Mouse (Mus musculus): ENCODE measurements around the gene Usp5. TPM values are rescaled to one million over a fixed set of nuclear protein-coding genes. Genes with fewer than 3 reads are reported as not detected.

The Usp5 gene
- polyA plus RNA-seq, 1 experiment from 2014 or later, result 110 TPM

GRCm38 (mm10) chr6:124854647-124855046 lies 25.4 kb upstream of the Usp5 start:
- WGBS, result 73% methylated on average over 12 of the region's 12 CpGs

GRCm38 (mm10) chr6:124850535-124850934 lies 21.3 kb upstream of the Usp5 start:
- WGBS, result 44% methylated on average over 8 of the region's 8 CpGs
- Histone ChIP-seq H3K9ac (ENCODE audit: low read depth, low read length) (no peak overlapping the region), H3K9me3 (ENCODE audit: control insufficient read depth, low read length) (no peaks in the 10 kb centered on the region), H3K4me3 (ENCODE audit: low read depth, low read length) (no peak overlapping the region), H3K36me3 (ENCODE audit: control insufficient read depth, insufficient read depth, low read length) (peaks cover 67% of the 10 kb centered on the region), H3K27ac (replicated peaks; ENCODE audit: low read depth, low read length) (no peak overlapping the region), H3K27me3 (replicated peaks; ENCODE audit: control insufficient read depth, insufficient read depth, low read length) (no peaks in the 10 kb centered on the region), H3K4me1 (ENCODE audit: control insufficient read depth, insufficient read depth, low read length) (no peaks in the 10 kb centered on the region), H3K4me2 (ENCODE audit: low read depth, low read length) (no peak overlapping the region)
- ATAC-seq (ENCODE audit: low read depth) (no peak), DNase-seq (ENCODE audit: low spot score) (no peak)

More at GRCm38 (mm10) chr6:124854647-124855046, 25.4 kb upstream of the Usp5 start:
- Histone ChIP-seq H3K9me3 (ENCODE audit: control insufficient read depth, low read length) (no peaks in the 10 kb centered on the region), H3K36me3 (ENCODE audit: control insufficient read depth, insufficient read depth, low read length) (peaks cover 50% of the 10 kb centered on the region), H3K27me3 (replicated peaks; ENCODE audit: control insufficient read depth, insufficient read depth, low read length) (no peaks in the 10 kb centered on the region), H3K4me1 (ENCODE audit: control insufficient read depth, insufficient read depth, low read length) (peaks cover 11% of the 10 kb centered on the region; the same call in 1 of the 2 replicates), H3K4me3 (ENCODE audit: low read depth, low read length) (no peak overlapping the region), H3K4me2 (ENCODE audit: low read depth, low read length) (no peak overlapping the region), H3K27ac (replicated peaks; ENCODE audit: low read depth, low read length) (no peak overlapping the region; the same call in 1 of the 2 replicates), H3K9ac (ENCODE audit: low read depth, low read length) (no peak overlapping the region)
- DNase-seq (ENCODE audit: low spot score) (no peak), ATAC-seq (ENCODE audit: low read depth) (no peak)

GRCm38 (mm10) chr6:124847305-124847704 lies 18.0 kb upstream of the Usp5 start:
- Histone ChIP-seq H3K4me1 (ENCODE audit: control insufficient read depth, insufficient read depth, low read length) (no peaks in the 10 kb centered on the region), H3K27ac (replicated peaks; ENCODE audit: low read depth, low read length) (no peak overlapping the region), H3K9ac (ENCODE audit: low read depth, low read length) (no peak overlapping the region), H3K9me3 (ENCODE audit: control insufficient read depth, low read length) (no peaks in the 10 kb centered on the region), H3K4me3 (ENCODE audit: low read depth, low read length) (no peak overlapping the region), H3K27me3 (replicated peaks; ENCODE audit: control insufficient read depth, insufficient read depth, low read length) (no peaks in the 10 kb centered on the region), H3K36me3 (ENCODE audit: control insufficient read depth, insufficient read depth, low read length) (peaks cover 61% of the 10 kb centered on the region), H3K4me2 (ENCODE audit: low read depth, low read length) (no peak overlapping the region)
- peak; percentile 93 for DNase-seq (ENCODE audit: low spot score)
- WGBS, result 9% methylated on average over 9 of the region's 9 CpGs
- peak; percentile 82 for ATAC-seq (ENCODE audit: low read depth)

GRCm38 (mm10) chr6:124840241-124841167 lies 11.2 kb upstream of the Usp5 start, which contains the start of gene Gnb3:
Gene Gnb3 (minus strand): TSS chr6:124840275.
- Histone ChIP-seq H3K27ac (replicated peaks; ENCODE audit: low read depth, low read length) (0 out of 2 replicates have a peak within 1 kb of the TSS, but pooled peaks have one; percentile 17), H3K9ac (ENCODE audit: low read depth, low read length) (peak within 1 kb of the TSS; percentile 35), H3K27me3 (replicated peaks; ENCODE audit: control insufficient read depth, insufficient read depth, low read length) (no peaks in the 10 kb centered on the region), H3K4me2 (ENCODE audit: low read depth, low read length) (0 out of 2 replicates have a peak within 1 kb of the TSS, but pooled peaks have one; percentile 6), H3K4me1 (ENCODE audit: control insufficient read depth, insufficient read depth, low read length) (peaks cover 7% of the 10 kb centered on the region; the same call in 1 of the 2 replicates), H3K36me3 (ENCODE audit: control insufficient read depth, insufficient read depth, low read length) (peaks cover 35% of the 10 kb centered on the region), H3K4me3 (ENCODE audit: low read depth, low read length) (no peak within 1 kb of the TSS), H3K9me3 (ENCODE audit: control insufficient read depth, low read length) (no peaks in the 10 kb centered on the region)
- WGBS, result 25% methylated on average over 13 of the region's 15 CpGs
- DNase-seq (ENCODE audit: low spot score) (peak; percentile 41), ATAC-seq (ENCODE audit: low read depth) (peak; percentile 53)

- Histone ChIP-seq H3K36me3 (ENCODE audit: control insufficient read depth, insufficient read depth, low read length) (peaks cover 28% of the 10 kb centered on the region), H3K27ac (replicated peaks; ENCODE audit: low read depth, low read length) (0 out of 2 replicates have a peak overlapping the region, but pooled peaks have one; percentile 17), H3K4me1 (ENCODE audit: control insufficient read depth, insufficient read depth, low read length) (peaks cover 7% of the 10 kb centered on the region; the same call in 1 of the 2 replicates), H3K4me3 (ENCODE audit: low read depth, low read length) (no peak overlapping the region), H3K9me3 (ENCODE audit: control insufficient read depth, low read length) (no peaks in the 10 kb centered on the region), H3K27me3 (replicated peaks; ENCODE audit: control insufficient read depth, insufficient read depth, low read length) (no peaks in the 10 kb centered on the region), H3K9ac (ENCODE audit: low read depth, low read length) (peak overlapping the region; percentile 35), H3K4me2 (ENCODE audit: low read depth, low read length) (0 out of 2 replicates have a peak overlapping the region, but pooled peaks have one; percentile 6)
- DNase-seq (ENCODE audit: low spot score), result peak; percentile 26
- ATAC-seq (ENCODE audit: low read depth), result peak; percentile 16; the same call in 1 of the 2 replicates
- WGBS, result 11% methylated on average over 8 of the region's 8 CpGs
Observed at GRCm38 (mm10) chr6:124839805-124840204, 10.5 kb upstream of the Usp5 start.

- ATAC-seq (ENCODE audit: low read depth) (no peak), DNase-seq (ENCODE audit: low spot score) (peak; percentile 51)
- no peaks in the 10 kb centered on the region for H3K27me3 ChIP-seq (replicated peaks; ENCODE audit: control insufficient read depth, insufficient read depth, low read length)
- 64% methylated on average over 7 of the region's 7 CpGs for WGBS
- H3K9ac ChIP-seq (ENCODE audit: low read depth, low read length), result no peak overlapping the region
- peaks cover 17% of the 10 kb centered on the region for H3K36me3 ChIP-seq (ENCODE audit: control insufficient read depth, insufficient read depth, low read length)
- H3K4me1 ChIP-seq (ENCODE audit: control insufficient read depth, insufficient read depth, low read length), result peaks cover 7% of the 10 kb centered on the region; the same call in 1 of the 2 replicates
- H3K9me3 ChIP-seq (ENCODE audit: control insufficient read depth, low read length), result no peaks in the 10 kb centered on the region
- H3K27ac ChIP-seq (replicated peaks; ENCODE audit: low read depth, low read length), result no peak overlapping the region
- no peak overlapping the region for H3K4me2 ChIP-seq (ENCODE audit: low read depth, low read length)
- no peak overlapping the region for H3K4me3 ChIP-seq (ENCODE audit: low read depth, low read length)
Observed at GRCm38 (mm10) chr6:124836411-124836810, 7.1 kb upstream of the Usp5 start.

- no peak for DNase-seq (ENCODE audit: low spot score)
- peaks cover 7% of the 10 kb centered on the region; the same call in 1 of the 2 replicates for H3K4me1 ChIP-seq (ENCODE audit: control insufficient read depth, insufficient read depth, low read length)
- ATAC-seq (ENCODE audit: low read depth), result no peak
- WGBS, result 31% methylated on average over 10 of the region's 10 CpGs
- no peak overlapping the region for H3K4me2 ChIP-seq (ENCODE audit: low read depth, low read length)
- H3K27ac ChIP-seq (replicated peaks; ENCODE audit: low read depth, low read length), result no peak overlapping the region
- H3K9me3 ChIP-seq (ENCODE audit: control insufficient read depth, low read length), result no peaks in the 10 kb centered on the region
- H3K9ac ChIP-seq (ENCODE audit: low read depth, low read length), result no peak overlapping the region
- no peak overlapping the region for H3K4me3 ChIP-seq (ENCODE audit: low read depth, low read length)
- peaks cover 12% of the 10 kb centered on the region; the same call in 1 of the 2 replicates for H3K36me3 ChIP-seq (ENCODE audit: control insufficient read depth, insufficient read depth, low read length)
- no peaks in the 10 kb centered on the region for H3K27me3 ChIP-seq (replicated peaks; ENCODE audit: control insufficient read depth, insufficient read depth, low read length)
Observed at GRCm38 (mm10) chr6:124835531-124835930, 6.2 kb upstream of the Usp5 start.

GRCm38 (mm10) chr6:124834512-124835081 lies 5.3 kb upstream of the Usp5 start:
- no peaks in the 10 kb centered on the region for H3K9me3 ChIP-seq (ENCODE audit: control insufficient read depth, low read length)
- 0 out of 2 replicates have a peak, but pooled peaks cover 3% of the 10 kb centered on the region for H3K4me1 ChIP-seq (ENCODE audit: control insufficient read depth, insufficient read depth, low read length)
- ATAC-seq (ENCODE audit: low read depth) (no peak), DNase-seq (ENCODE audit: low spot score) (no peak)
- no peaks in the 10 kb centered on the region for H3K27me3 ChIP-seq (replicated peaks; ENCODE audit: control insufficient read depth, insufficient read depth, low read length)
- no peak overlapping the region for H3K4me3 ChIP-seq (ENCODE audit: low read depth, low read length)
- H3K4me2 ChIP-seq (ENCODE audit: low read depth, low read length), result no peak overlapping the region
- 86% methylated on average over 6 of the region's 6 CpGs for WGBS
- no peak overlapping the region for H3K9ac ChIP-seq (ENCODE audit: low read depth, low read length)
- no peak overlapping the region for H3K27ac ChIP-seq (replicated peaks; ENCODE audit: low read depth, low read length)
- peaks cover 12% of the 10 kb centered on the region; the same call in 1 of the 2 replicates for H3K36me3 ChIP-seq (ENCODE audit: control insufficient read depth, insufficient read depth, low read length)
